Mouse (Mus musculus): ENCODE data around the gene Noct. TPM values are rescaled to one million over a fixed set of nuclear protein-coding genes. Genes with fewer than 3 reads are reported as not detected.

The Noct gene
- polyA plus RNA-seq, 1 experiment, result 18.3 TPM

DNA sequence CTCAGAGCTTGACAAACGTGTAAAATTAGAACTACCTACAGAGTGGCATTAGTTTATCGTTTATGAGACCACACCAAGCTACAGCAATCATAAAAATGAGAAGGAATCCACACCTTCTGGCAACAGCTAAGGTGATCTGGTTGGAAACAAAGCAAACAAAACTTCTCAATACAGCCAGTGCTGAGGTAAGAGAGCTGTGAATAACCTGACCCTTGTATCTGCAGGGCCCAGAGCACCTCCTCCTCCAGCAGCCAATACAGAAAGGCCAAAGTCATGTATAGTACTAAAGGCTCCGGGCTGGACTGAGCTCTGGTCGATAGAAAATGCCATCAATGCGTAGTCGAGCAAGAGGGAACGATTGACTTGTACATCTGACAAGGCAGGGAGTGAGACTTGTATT is 23.4 kb upstream of the Noct start:
- no peak overlapping the region for H3K27ac ChIP-seq (ENCODE audit: control insufficient read depth, insufficient read depth, low read depth, low read length, poor library complexity)
- H3K4me1 ChIP-seq (ENCODE audit: control insufficient read depth, insufficient read depth, low read length), result no peaks in the 10 kb centered on the region
- TF ChIP-seq POLR2A (IDR thresholded peaks at IDR 0.05; ENCODE audit: borderline replicate concordance, control insufficient read depth, low read depth, low read length), result no peak
- no peak for TF ChIP-seq CTCF (IDR thresholded peaks at IDR 0.05; ENCODE audit: control insufficient read depth, insufficient read depth, low read length)
- 86% methylated on average over 7 of the region's 7 CpGs for WGBS
- H3K4me3 ChIP-seq (replicated peaks; ENCODE audit: control insufficient read depth, low read depth, low read length), result no peak overlapping the region

- no peaks in the 10 kb centered on the region for H3K4me1 ChIP-seq (ENCODE audit: control insufficient read depth, insufficient read depth, low read length)
- H3K4me3 ChIP-seq (replicated peaks; ENCODE audit: control insufficient read depth, low read depth, low read length), result no peak overlapping the region
- no peak for TF ChIP-seq POLR2A (IDR thresholded peaks at IDR 0.05; ENCODE audit: borderline replicate concordance, control insufficient read depth, low read depth, low read length)
- no peak for TF ChIP-seq CTCF (IDR thresholded peaks at IDR 0.05; ENCODE audit: control insufficient read depth, insufficient read depth, low read length)
- no peak overlapping the region for H3K27ac ChIP-seq (ENCODE audit: control insufficient read depth, insufficient read depth, low read depth, low read length, poor library complexity)
- WGBS, result 79% methylated on average over 9 of the region's 9 CpGs
These were observed 22.3 kb upstream of the Noct start for GRCm38 (mm10) chr3:51201986-51202385.

GRCm38 (mm10) chr3:51202491-51202987 is 21.7 kb upstream of the Noct start:
- TF ChIP-seq CTCF (IDR thresholded peaks at IDR 0.05; ENCODE audit: control insufficient read depth, insufficient read depth, low read length) (no peak), POLR2A (IDR thresholded peaks at IDR 0.05; ENCODE audit: borderline replicate concordance, control insufficient read depth, low read depth, low read length) (no peak)

GRCm38 (mm10) chr3:51203906-51204305 is 20.3 kb upstream of the Noct start:
- Histone ChIP-seq H3K4me3 (replicated peaks; ENCODE audit: control insufficient read depth, low read depth, low read length) (no peak overlapping the region), H3K4me1 (ENCODE audit: control insufficient read depth, insufficient read depth, low read length) (no peaks in the 10 kb centered on the region; the same call in 1 of the 2 replicates), H3K27ac (ENCODE audit: control insufficient read depth, insufficient read depth, low read depth, low read length, poor library complexity) (no peak overlapping the region)
- 58% methylated on average over 6 of the region's 6 CpGs for WGBS
- no peak for TF ChIP-seq CTCF (IDR thresholded peaks at IDR 0.05; ENCODE audit: control insufficient read depth, insufficient read depth, low read length)
- no peak for TF ChIP-seq POLR2A (IDR thresholded peaks at IDR 0.05; ENCODE audit: borderline replicate concordance, control insufficient read depth, low read depth, low read length)

More at GRCm38 (mm10) chr3:51202491-51202987, 21.7 kb upstream of the Noct start:
- Histone ChIP-seq H3K4me3 (replicated peaks; ENCODE audit: control insufficient read depth, low read depth, low read length) (no peak overlapping the region), H3K27ac (ENCODE audit: control insufficient read depth, insufficient read depth, low read depth, low read length, poor library complexity) (no peak overlapping the region), H3K4me1 (ENCODE audit: control insufficient read depth, insufficient read depth, low read length) (no peaks in the 10 kb centered on the region)
- WGBS, result 86% methylated on average over 8 of the region's 8 CpGs

- Histone ChIP-seq H3K27ac (ENCODE audit: control insufficient read depth, insufficient read depth, low read depth, low read length, poor library complexity) (no peak overlapping the region), H3K4me1 (ENCODE audit: control insufficient read depth, insufficient read depth, low read length) (no peaks in the 10 kb centered on the region; the same call in 1 of the 2 replicates), H3K4me3 (replicated peaks; ENCODE audit: control insufficient read depth, low read depth, low read length) (no peak overlapping the region)
- TF ChIP-seq CTCF (IDR thresholded peaks at IDR 0.05; ENCODE audit: control insufficient read depth, insufficient read depth, low read length), result peak; percentile 30; the same call in 1 of the 2 replicates
- TF ChIP-seq POLR2A (IDR thresholded peaks at IDR 0.05; ENCODE audit: borderline replicate concordance, control insufficient read depth, low read depth, low read length), result no peak
- 91% methylated on average over 5 of the region's 5 CpGs for WGBS
These were observed 19.8 kb upstream of the Noct start for GRCm38 (mm10) chr3:51204441-51204840.

DNA sequence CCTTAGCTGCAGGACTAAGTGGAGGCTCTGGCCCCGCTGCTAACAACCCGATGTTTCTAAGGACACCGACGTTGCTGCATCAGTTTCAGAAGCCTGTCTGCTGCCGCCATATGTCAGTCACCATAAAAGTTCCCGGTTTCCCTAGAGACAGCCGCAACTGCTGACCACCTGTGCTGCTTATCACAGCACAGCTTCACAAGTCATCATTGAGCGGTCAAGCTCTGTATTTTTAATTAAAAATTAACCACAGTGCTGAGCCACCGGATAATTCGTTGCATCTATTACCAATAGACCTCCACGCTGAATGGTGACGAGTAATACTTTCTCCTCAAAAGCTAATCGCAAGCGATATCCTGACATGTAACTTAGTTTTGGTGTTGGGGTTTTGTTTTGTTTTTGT is 19.4 kb upstream of the Noct start:
- no peak overlapping the region for H3K27ac ChIP-seq (ENCODE audit: control insufficient read depth, insufficient read depth, low read depth, low read length, poor library complexity)
- H3K4me1 ChIP-seq (ENCODE audit: control insufficient read depth, insufficient read depth, low read length), result no peaks in the 10 kb centered on the region; the same call in 1 of the 2 replicates
- no peak for TF ChIP-seq POLR2A (IDR thresholded peaks at IDR 0.05; ENCODE audit: borderline replicate concordance, control insufficient read depth, low read depth, low read length)
- no peak for TF ChIP-seq CTCF (IDR thresholded peaks at IDR 0.05; ENCODE audit: control insufficient read depth, insufficient read depth, low read length)
- WGBS, result 91% methylated on average over 14 of the region's 14 CpGs
- H3K4me3 ChIP-seq (replicated peaks; ENCODE audit: control insufficient read depth, low read depth, low read length), result no peak overlapping the region

DNA sequence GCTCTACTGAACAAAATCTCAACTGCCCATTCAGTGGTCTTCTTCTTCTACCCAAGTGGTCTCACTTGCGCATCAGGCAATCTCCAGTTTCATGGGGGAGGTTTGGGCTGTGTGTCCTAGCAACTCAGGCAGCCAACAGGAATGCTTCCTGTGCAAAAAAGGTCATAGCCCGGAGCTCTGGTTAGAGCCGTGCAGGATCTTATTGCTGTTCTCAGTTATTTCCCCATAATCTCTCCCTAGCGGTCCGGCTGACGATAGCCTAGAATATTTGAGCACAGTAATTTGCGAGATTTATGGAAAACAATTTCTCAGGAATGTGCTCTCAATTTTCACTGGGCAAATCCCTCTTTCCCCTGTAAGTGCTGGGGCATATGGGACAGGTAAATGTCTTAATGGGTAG is 17.7 kb upstream of the Noct start:
- H3K27ac ChIP-seq (ENCODE audit: control insufficient read depth, insufficient read depth, low read depth, low read length, poor library complexity), result no peak overlapping the region
- peaks cover 2% of the 10 kb centered on the region; the same call in 1 of the 2 replicates for H3K4me1 ChIP-seq (ENCODE audit: control insufficient read depth, insufficient read depth, low read length)
- no peak for TF ChIP-seq POLR2A (IDR thresholded peaks at IDR 0.05; ENCODE audit: borderline replicate concordance, control insufficient read depth, low read depth, low read length)
- no peak for TF ChIP-seq CTCF (IDR thresholded peaks at IDR 0.05; ENCODE audit: control insufficient read depth, insufficient read depth, low read length)
- H3K4me3 ChIP-seq (replicated peaks; ENCODE audit: control insufficient read depth, low read depth, low read length), result no peak overlapping the region
- 86% methylated on average over 7 of the region's 7 CpGs for WGBS

- Histone ChIP-seq H3K4me1 (ENCODE audit: control insufficient read depth, insufficient read depth, low read length) (peaks cover 2% of the 10 kb centered on the region; the same call in 1 of the 2 replicates), H3K27ac (ENCODE audit: control insufficient read depth, insufficient read depth, low read depth, low read length, poor library complexity) (peak overlapping the region; percentile 68), H3K4me3 (replicated peaks; ENCODE audit: control insufficient read depth, low read depth, low read length) (no peak overlapping the region)
- TF ChIP-seq CTCF (IDR thresholded peaks at IDR 0.05; ENCODE audit: control insufficient read depth, insufficient read depth, low read length), result no peak
- TF ChIP-seq POLR2A (IDR thresholded peaks at IDR 0.05; ENCODE audit: borderline replicate concordance, control insufficient read depth, low read depth, low read length), result no peak
- 62% methylated on average over 5 of the region's 5 CpGs for WGBS
These were observed 15.6 kb upstream of the Noct start for GRCm38 (mm10) chr3:51208633-51209032.

Data from bone marrow, adult 2 months (tissue).